Mouse (Mus musculus) kidney, adult 11 months (tissue): ENCODE results near the gene Josd2.

Experiments
- DNase-seq: peaks from one replicate; pipeline ENCODE4 v3.0.0; 2022

The Josd2 gene

DNA sequence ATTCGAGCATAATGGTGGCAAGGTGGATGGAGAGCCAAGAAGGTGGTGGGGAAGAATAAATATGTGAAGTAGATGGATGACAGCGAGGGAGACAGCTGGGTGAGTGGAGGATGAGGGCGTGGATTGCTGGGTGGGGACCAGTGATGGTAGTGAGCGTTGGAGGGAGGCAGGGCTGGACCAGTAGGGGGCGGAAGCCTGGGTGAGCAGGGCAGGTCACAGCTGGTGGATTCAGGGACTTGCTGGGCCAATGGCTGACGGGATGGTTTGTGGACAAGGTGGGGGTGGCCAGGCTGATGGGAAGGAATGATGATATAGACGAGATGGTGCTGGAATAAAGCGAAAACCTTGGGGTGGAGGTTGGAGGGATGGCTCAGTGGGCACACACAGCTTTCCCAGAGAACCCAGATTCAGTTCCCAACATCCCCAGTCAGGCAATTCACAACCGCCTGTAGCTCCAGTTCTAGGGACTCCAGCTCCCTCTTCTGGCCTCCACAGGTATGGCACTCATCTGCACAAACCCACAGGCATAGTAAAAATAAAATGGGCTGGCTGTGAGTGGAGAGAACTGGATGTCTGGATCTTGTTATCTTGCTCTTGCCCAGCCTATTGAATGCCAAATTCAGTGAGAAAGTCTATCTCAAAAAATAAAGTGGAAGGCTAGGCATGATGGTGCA, 51.6 kb downstream of the Josd2 start:
- DNase-seq: no peak

DNA sequence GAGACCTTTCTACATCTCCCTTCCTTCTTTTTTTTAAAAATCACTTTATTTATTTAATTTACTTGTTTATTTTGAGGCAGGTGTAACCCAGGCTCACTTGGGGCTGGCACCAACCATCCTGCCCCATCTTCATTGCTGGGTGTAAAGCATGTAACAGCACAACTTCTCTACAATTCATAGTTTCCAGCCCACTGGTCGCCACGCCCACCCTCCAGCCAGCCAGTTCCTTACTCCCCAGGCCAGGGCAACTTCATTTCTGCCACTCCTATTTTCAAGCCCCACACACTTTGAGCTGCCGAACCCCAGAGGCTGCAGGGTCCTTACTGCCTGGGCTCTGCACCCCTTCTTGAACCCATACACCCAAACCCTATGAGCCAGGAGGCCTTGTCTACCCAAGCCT, 53.2 kb downstream of the Josd2 start:
- DNase-seq: no peak
